Mouse (Mus musculus): ENCODE data around the gene Plcz1.

The Plcz1 gene

GRCm38 (mm10) chr6:140041357-140041756 lies at the start of gene Plcz1:
Gene Plcz1, minus strand, starts transcription at chr6:140041457.
- DNase-seq, result no peak

DNA sequence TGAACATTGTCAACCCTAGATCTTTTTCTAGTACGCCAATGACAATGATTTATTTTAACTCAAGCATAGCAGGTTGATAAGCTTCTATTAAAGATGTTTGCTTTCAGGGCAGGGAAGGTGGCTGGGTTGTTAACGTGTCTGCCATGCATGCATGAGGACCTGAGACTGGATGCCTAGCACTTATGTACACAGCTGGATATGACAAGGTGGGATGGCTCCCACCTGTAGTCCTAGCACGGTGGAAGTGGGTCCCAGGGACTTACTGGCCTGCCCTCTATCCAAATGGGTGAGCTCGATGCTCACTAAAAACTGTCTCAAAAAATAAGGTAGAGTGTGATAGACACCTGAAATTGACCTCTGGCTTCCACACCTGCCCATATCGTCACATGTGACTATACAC lies 48.6 kb upstream of the Plcz1 start:
- no peak for DNase-seq

- DNase-seq, result no peak
Measured at GRCm38 (mm10) chr6:140081739-140082138, 40.5 kb upstream of the Plcz1 start.

- DNase-seq, result no peak
Measured at GRCm38 (mm10) chr6:140080933-140081332, 39.7 kb upstream of the Plcz1 start.

GRCm38 (mm10) chr6:140069177-140069576 lies 27.9 kb upstream of the Plcz1 start:
- no peak for DNase-seq

DNA sequence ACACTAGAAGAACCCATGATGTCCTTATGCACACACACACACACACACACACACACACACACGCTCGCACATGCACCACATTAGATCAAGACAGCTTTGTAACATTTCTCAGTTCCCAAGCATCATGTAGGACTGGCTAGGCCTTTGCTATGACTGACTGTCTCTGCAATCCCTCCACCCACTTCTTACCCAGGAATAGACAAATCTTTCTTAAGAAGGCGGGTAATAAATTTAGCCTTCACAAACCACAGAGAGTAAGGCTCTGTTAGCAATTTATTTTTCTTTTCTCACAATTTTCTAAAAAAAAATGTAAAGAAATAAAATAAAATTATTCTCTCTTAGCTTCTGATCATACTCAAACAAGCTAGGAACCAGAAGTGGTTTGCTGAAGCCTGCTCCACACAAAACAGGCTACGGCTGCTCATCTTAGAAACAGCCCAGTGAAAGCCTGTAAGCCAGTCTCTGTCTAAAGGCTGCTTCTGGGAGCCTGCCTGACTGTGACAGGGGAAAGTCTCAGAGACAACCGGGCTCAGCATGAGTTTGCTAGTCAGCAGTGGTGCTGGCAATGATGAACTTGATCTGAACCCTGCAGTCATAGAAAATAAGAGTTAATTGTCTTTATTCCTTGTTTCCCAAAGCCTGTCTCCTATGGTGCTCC lies 13.1 kb upstream of the Plcz1 start:
- no peak for DNase-seq

GRCm38 (mm10) chr6:140051476-140051875 lies 10.2 kb upstream of the Plcz1 start:
- DNase-seq, result no peak

DNA sequence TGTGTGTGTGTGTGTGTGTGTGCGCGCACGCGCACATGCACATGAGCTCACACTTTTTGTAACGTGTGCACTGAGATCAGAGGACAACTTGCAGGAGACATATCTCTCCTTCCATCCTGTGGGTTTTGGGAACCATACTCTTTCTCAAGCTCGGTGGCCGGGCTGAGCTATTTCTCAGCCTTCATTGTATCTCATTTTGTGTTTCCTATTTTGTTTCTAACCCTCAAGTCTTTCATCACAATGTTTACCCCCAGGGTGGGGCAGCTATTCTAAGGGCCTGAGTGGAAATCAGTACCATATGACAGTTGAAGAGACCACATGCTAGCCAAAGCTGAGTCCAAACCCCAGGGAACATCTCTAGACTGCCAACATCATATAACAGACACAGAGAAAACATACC lies 305 bp downstream of the Plcz1 start, which contains the start of gene Capza3:
Gene Capza3, plus strand, starts transcription at position 301 of the 400 bp plus-strand sequence.
- no peak for DNase-seq

GRCm38 (mm10) chr6:140024404-140024803 lies 16.9 kb downstream of the Plcz1 start:
- no peak for DNase-seq

DNA sequence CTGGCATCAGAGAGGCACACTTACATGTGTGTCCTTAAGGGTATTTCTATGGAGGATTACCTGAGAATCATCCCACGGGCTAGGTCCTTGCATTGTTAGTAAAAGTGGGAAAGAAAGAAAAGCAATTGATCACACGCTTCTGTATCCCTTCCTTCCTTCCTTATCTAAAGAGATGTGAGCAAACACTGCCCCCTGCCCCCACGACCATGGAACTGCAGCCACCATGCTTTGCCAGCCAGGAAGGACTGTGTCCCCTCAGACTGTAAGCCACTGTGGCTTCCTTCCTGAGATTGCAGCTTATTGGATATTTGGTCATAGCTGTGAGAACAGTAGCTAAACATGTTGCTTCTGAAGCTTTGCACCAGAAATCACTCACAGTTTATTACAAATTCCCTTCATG lies 36.1 kb downstream of the Plcz1 start:
- DNase-seq, result no peak

DNA sequence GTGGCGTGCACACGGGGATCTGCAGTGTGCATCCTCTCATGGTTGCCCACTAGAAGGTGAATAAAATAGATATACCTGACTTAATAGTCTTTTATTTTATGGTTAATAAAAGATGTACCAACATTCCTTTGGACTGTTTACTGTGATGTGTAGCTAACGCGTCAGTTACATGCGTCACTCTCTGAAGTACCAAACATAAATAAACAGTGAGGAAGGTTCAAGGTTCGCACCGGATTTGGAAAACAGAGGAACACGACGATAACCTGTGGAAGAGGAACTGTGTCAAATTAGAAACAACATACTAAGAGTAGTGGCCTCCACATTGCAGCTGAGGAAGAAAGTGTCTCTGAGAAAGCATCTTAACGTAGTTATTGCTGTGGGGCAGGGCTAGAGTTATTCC lies 51.7 kb downstream of the Plcz1 start:
- DNase-seq, result no peak

DNA sequence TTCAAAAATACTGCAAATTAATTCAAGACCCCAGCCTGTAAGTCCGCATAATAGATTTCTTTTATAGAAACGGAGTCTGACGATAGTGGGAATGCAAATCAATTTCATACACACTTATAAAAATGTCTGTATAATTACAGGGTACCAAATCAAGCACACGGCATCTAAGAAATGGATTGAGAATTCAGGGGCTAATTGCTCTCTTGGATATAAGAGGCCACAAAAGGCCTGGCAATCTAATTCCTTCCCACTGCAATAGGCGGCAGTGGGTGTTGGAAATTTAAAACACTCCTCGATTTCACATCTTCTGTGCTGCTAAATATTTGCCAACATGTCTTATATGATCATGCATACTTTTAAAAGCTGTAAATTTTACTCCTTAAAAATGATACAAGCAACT lies 52.2 kb downstream of the Plcz1 start:
- DNase-seq, result no peak

DNA sequence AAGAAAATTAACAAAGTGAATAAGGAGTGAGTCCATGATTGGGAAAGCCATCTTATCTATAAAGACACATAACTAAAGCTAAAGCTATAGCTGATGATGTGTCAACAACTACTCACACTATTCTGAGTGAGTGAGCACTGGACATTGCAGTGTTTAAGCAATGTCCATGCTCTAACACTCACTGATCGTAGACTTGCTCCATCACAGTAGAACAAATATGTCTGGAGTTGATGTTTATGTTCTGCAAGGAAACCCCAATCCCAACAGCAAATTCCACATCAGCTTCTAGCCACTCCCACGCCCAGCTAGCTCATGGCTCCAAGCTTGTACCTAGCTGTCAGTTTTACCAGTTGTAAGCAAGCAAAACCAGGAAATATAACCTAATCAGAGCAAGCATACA lies 54.7 kb downstream of the Plcz1 start:
- no peak for DNase-seq

- no peak for DNase-seq
Measured at GRCm38 (mm10) chr6:139984069-139984468, 57.2 kb downstream of the Plcz1 start.

GRCm38 (mm10) chr6:139981061-139981460 lies 60.2 kb downstream of the Plcz1 start:
- DNase-seq, result no peak

DNA sequence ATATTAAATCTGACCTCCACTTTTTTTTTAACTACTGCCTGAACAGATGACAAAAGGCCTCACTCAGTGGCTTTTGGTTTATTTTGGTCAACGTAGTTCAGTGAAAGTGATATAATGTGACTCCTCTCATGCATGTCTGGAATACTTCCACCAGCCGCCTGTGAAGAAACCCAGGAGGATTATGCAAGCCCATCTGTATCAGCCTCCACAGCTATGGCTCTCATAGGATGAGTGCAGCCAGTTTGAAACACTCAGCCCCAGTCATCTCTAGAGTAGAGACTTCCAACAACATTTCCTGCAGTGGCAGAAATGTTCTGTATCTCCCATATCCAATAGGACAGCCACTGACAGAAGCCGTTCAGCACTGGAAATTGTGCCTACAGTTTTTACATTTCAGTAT lies 63.1 kb downstream of the Plcz1 start:
- DNase-seq, result no peak

DNA sequence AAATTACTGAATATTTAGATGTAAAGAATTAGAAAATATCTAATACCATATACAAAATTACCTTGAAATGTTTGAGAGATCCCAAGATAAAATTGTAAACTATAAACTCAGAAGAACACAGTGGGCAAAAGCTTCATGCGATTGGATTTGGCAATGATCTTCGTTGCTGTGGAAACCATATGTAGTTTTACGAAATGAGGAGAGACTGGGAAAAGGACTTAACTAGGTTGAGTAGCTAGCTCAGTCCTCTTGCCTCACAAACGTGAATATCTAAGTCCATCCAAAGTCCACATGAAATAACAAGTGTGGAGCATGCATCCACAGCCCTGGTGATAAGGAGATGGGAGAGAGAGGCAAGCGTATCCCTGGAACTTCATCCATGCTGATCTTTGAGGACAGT lies 66.6 kb downstream of the Plcz1 start:
- no peak for DNase-seq

DNA sequence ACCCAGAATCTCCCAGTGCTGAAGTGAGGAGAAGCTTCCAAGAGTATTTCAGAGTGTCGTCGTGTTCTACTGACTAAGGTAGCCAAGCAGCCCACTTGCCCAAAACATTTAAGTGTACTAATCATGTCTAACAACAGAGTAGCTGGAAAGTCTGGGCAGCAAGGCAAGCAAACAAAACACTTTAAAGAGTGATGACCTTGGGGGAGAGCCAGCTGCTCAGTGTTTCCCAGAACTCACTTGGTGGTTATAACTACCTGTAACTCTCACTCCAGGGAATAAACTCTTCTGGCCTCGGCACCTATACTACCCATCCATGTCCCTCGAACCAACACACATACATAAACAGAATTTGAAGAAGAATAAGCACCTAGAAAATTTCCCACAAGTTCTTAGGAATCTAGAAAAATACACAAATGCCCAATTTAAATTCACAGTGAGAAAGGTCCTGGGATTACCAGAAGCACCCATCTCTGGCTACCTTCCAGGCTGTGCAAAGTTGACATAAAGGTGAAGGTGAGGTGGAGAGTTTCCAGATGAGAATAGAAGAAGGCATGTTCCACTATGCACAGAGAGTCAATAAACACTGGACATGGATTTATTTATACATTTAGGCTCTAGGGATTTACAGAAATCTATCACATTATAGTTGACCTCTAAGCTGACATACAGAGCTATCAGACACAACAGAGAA lies 69.5 kb downstream of the Plcz1 start:
- DNase-seq, result no peak

DNA sequence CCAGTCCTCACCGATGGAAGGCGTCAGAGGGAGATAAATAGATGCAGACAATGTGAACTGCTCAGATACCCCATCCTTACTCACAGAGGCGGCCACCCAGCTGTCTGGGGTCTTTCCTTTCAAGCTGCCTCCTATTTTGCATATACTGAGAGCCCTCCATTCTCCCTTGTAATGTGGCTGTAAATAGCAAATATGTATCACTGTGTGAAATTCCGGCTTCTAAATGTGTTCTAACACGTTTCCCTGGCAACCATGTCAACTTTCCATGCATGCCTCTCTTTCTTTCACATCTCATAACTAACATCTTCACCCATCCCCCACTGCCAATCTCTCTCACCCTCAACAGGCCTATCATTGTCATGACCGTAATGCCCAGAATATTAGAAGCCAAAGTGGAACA lies 74.6 kb downstream of the Plcz1 start:
- DNase-seq, result peak; percentile 28

DNA sequence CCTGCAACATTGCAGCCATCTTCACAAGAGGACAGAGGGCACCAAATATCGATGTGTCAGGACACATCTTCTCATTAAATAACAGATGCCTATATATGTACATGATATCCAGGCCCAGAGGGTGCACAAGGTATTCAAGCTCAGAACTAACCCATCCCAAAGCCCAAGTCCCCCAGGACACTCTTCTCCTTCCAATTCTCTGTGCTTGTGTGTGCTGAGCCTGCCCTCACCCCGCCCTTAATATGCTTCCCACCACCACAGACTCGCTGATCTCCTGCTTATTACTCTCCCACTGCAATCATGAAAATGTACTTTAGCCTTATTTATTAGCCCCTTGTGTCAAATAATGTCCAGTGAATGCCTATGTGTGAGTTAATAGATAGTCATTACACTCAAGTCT lies 76.4 kb downstream of the Plcz1 start:
- no peak for DNase-seq

GRCm38 (mm10) chr6:139963775-139964174 lies 77.5 kb downstream of the Plcz1 start:
- DNase-seq, result no peak

DNA sequence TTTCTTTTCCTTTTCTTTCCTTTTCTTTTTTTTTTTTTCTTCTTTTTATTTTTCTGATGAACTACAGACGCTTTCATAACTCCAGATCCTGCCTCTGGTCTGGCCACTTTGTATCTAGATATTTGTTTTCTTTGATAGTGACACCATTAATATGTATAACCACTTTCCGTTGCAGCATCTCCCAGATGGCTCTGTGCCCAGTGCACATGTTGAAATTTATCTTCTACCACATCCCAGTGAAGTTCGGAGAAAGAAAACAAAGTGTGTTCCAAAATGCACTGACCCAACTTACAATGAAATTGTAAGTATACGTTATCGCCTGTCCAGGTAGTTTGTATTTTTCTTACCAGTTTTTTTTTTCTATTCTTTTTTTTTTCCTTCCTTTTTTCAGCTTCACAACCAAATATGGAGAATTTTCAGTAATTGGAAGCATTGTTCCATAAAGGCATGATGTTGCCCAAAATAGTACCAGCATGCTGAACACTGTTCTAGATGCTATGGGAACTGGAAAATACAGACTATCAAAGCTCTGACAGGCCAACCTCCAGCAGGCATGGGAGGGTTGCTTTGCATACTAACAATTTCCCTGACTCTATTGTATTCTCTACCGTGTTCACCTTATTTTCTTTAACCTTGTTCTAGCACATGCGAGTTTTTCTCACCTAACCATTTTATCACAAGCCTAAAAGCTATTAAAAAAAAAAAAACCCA lies 83.6 kb downstream of the Plcz1 start:
- peak; percentile 34 for DNase-seq

DNA sequence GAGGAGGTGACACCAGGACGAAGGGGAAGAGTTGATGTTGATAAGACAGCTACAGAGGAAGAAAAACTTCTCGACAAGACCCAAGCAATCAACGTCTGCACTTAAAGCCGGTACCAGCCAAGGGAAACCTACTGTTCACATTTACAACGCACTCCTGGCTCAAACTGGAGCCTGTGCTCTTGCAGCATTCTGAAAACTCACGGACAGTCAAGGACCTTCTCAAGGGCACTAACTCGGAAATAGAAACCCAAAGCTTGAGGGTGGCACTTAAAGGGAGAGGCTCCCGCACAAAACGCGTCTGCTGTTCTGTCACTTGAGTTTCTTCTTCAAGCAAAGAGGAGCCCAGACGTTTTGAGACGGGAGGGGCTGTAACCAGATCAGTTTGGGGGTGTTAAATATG lies 87.7 kb downstream of the Plcz1 start:
- DNase-seq, result no peak

Data from right cerebral cortex, postnatal 4 days (tissue).